Mouse (Mus musculus) T-helper 1 cell (primary cell): ENCODE results near the gene Pank3.

Source experiments
- in situ Hi-C: fragments of 300-600 bp; cut with MboI, MseI; formaldehyde crosslinking; loops from one replicate; pipeline ENCODE4 v1.15.1; 2025; ENCODE audit warnings: high pct_unique_total_duplicates

The Pank3 gene

GRCm38 (mm10) chr11:35769188-35769745 is at the start of gene Pank3:
Gene Pank3 (plus strand): TSS chr11:35769484.
- in situ Hi-C loops: loop anchor here (25.0 kb wide), 1 partner anchor 1282 kb away; no protein-coding TSS in a partner anchor

GRCm38 (mm10) chr11:35723876-35724275 is 45.4 kb upstream of the Pank3 start:
- in situ Hi-C loops: no loop called here

GRCm38 (mm10) chr11:35726341-35726846 is 42.9 kb upstream of the Pank3 start:
- in situ Hi-C loops: loop anchor here (25.0 kb wide), 1 partner anchor 1486 kb away; no protein-coding TSS in a partner anchor

- in situ Hi-C loops: loop anchor here (25.0 kb wide), 1 partner anchor 1484 kb away; no protein-coding TSS in a partner anchor
Observed at GRCm38 (mm10) chr11:35728200-35728599, 41.1 kb upstream of the Pank3 start.

GRCm38 (mm10) chr11:35729186-35729585 is 40.1 kb upstream of the Pank3 start:
- in situ Hi-C loops: loop anchor here (25.0 kb wide), 1 partner anchor 1483 kb away; no protein-coding TSS in a partner anchor

- in situ Hi-C loops: loop anchor here (25.0 kb wide), 1 partner anchor 1480 kb away; no protein-coding TSS in a partner anchor
Observed at GRCm38 (mm10) chr11:35732366-35732765, 36.9 kb upstream of the Pank3 start.

- in situ Hi-C loops: loop anchor here (25.0 kb wide), 1 partner anchor 1475 kb away; no protein-coding TSS in a partner anchor
Observed at GRCm38 (mm10) chr11:35736817-35737216, 32.5 kb upstream of the Pank3 start.

GRCm38 (mm10) chr11:35737262-35737661 is 32.0 kb upstream of the Pank3 start:
- in situ Hi-C loops: loop anchor here (25.0 kb wide), 1 partner anchor 1475 kb away; no protein-coding TSS in a partner anchor

GRCm38 (mm10) chr11:35738102-35738501 is 31.2 kb upstream of the Pank3 start:
- in situ Hi-C loops: loop anchor here (25.0 kb wide), 1 partner anchor 1474 kb away; no protein-coding TSS in a partner anchor

GRCm38 (mm10) chr11:35743586-35743985 is 25.7 kb upstream of the Pank3 start:
- in situ Hi-C loops: loop anchor here (25.0 kb wide), 1 partner anchor 1469 kb away; no protein-coding TSS in a partner anchor

GRCm38 (mm10) chr11:35744571-35744970 is 24.7 kb upstream of the Pank3 start:
- in situ Hi-C loops: loop anchor here (25.0 kb wide), 1 partner anchor 1468 kb away; no protein-coding TSS in a partner anchor

- in situ Hi-C loops: loop anchor here (25.0 kb wide), 1 partner anchor 1263 kb away; no protein-coding TSS in a partner anchor
Observed at GRCm38 (mm10) chr11:35750578-35750977, 18.7 kb upstream of the Pank3 start.

GRCm38 (mm10) chr11:35754906-35755418 is 14.3 kb upstream of the Pank3 start:
- in situ Hi-C loops: loop anchor here (25.0 kb wide), 1 partner anchor 1268 kb away; no protein-coding TSS in a partner anchor

- in situ Hi-C loops: loop anchor here (25.0 kb wide), 1 partner anchor 1268 kb away; no protein-coding TSS in a partner anchor
Observed at GRCm38 (mm10) chr11:35755546-35755945, 13.7 kb upstream of the Pank3 start.

GRCm38 (mm10) chr11:35756411-35757303 is 12.6 kb upstream of the Pank3 start:
- in situ Hi-C loops: loop anchor here (25.0 kb wide), 1 partner anchor 1269 kb away; no protein-coding TSS in a partner anchor

- in situ Hi-C loops: loop anchor here (25.0 kb wide), 1 partner anchor 1273 kb away; no protein-coding TSS in a partner anchor
Observed at GRCm38 (mm10) chr11:35760001-35760626, 9.2 kb upstream of the Pank3 start.

- in situ Hi-C loops: loop anchor here (25.0 kb wide), 1 partner anchor 1273 kb away; no protein-coding TSS in a partner anchor
Observed at GRCm38 (mm10) chr11:35760627-35761003, 8.7 kb upstream of the Pank3 start.

GRCm38 (mm10) chr11:35766845-35767244 is 2.4 kb upstream of the Pank3 start:
- in situ Hi-C loops: loop anchor here (25.0 kb wide), 1 partner anchor 1280 kb away; no protein-coding TSS in a partner anchor

GRCm38 (mm10) chr11:35769746-35770437 is 608 bp downstream of the Pank3 start:
- in situ Hi-C loops: loop anchor here (25.0 kb wide), 1 partner anchor 1283 kb away; no protein-coding TSS in a partner anchor
